Mouse (Mus musculus) liver, adult 2 months (tissue): ENCODE measurements around the gene Ptprn.

Source experiments
- CTCF ChIP-seq: fragments of 200-500 bp; IDR thresholded peaks from 2 replicates; pipeline ENCODE4 v1.5.1; 2011; ENCODE audit warnings: low read depth, low read length, control low read depth
- POLR2A ChIP-seq: fragments of 200-500 bp; IDR thresholded peaks from 2 replicates; pipeline ENCODE4 v1.6.1; 2011; ENCODE audit warnings: low read length, control low read depth; ENCODE audit not compliant: insufficient read depth; ENCODE audit errors: extremely low read depth

GRCm38 (mm10) chr1:75219078-75219477 lies 45.2 kb downstream of the Ptprn start:
- TF ChIP-seq CTCF, result peak; percentile 26
- peak; percentile 99 for TF ChIP-seq POLR2A
